Mouse (Mus musculus) megakaryocyte-erythroid progenitor cell, adult 5 weeks (primary cell): Measurements from ENCODE around the gene D17H6S53E. TPM values are rescaled to one million over a fixed set of nuclear protein-coding genes. Genes with fewer than 3 reads are reported as not detected.

ENCODE experiments used
- polyA plus RNA-seq: library from polyadenylated mRNA; stranded (reverse); fragments of >175 nt; gene quantifications from 2 replicates; pipeline ENCODE4 v1.2.3, GENCODE M21; 2012

Gene D17H6S53E
- polyA plus RNA-seq, 1 experiment: 4.4 TPM

Other genes with a start within 250 kb of the D17H6S53E start
- gene Zbtb12, start 246.9 kb upstream of the D17H6S53E start, polyA plus RNA-seq: 51.5 and 66.6 TPM in 2 replicates
- gene Gm20547, start 244.3 kb upstream of the D17H6S53E start, polyA plus RNA-seq: not detected in 2 replicates
- gene C2, start 228.1 kb upstream of the D17H6S53E start, polyA plus RNA-seq: 2.0 and 2.3 TPM in 2 replicates
- 441 and 469 TPM in 2 replicates for gene Ehmt2, start 227.9 kb upstream of the D17H6S53E start, polyA plus RNA-seq
- gene Slc44a4, start 211.9 kb upstream of the D17H6S53E start, polyA plus RNA-seq: not detected in 2 replicates
- 52.4 and 79.9 TPM in 2 replicates for gene Neu1, start 195.1 kb upstream of the D17H6S53E start, polyA plus RNA-seq
- gene Hspa1b, start 167.1 kb upstream of the D17H6S53E start, polyA plus RNA-seq: 425 and 1,961 TPM in 2 replicates
- 0.52 TPM in 1 of 2 replicates, not detected in the other for gene Gm20481, start 156.5 kb upstream of the D17H6S53E start, polyA plus RNA-seq
- 239 and 1,296 TPM in 2 replicates for gene Hspa1a, start 154.2 kb upstream of the D17H6S53E start, polyA plus RNA-seq
- gene Hspa1l, start 153.7 kb upstream of the D17H6S53E start, polyA plus RNA-seq: 0.06 TPM in 1 of 2 replicates, not detected in the other
- 154 and 167 TPM in 2 replicates for gene Lsm2, start 144.5 kb upstream of the D17H6S53E start, polyA plus RNA-seq
- gene Vars, start 125.4 kb upstream of the D17H6S53E start, polyA plus RNA-seq: 841 and 875 TPM in 2 replicates
- 0.24 and 0.38 TPM in 2 replicates for gene Vwa7, start 109.8 kb upstream of the D17H6S53E start, polyA plus RNA-seq
- 6.0 and 11.9 TPM in 2 replicates for gene Sapcd1, start 98.4 kb upstream of the D17H6S53E start, polyA plus RNA-seq
- gene Msh5, start 79.6 kb upstream of the D17H6S53E start, polyA plus RNA-seq: 3.4 and 5.4 TPM in 2 replicates
- 109 and 129 TPM in 2 replicates for gene Clic1, start 76.4 kb upstream of the D17H6S53E start, polyA plus RNA-seq
- gene Ddah2, start 67.3 kb upstream of the D17H6S53E start, polyA plus RNA-seq: 33.8 and 58.4 TPM in 2 replicates
- 0.09 TPM in 1 of 2 replicates, not detected in the other for gene Ly6g6c, start 61.0 kb upstream of the D17H6S53E start, polyA plus RNA-seq
- 0.04 TPM in 1 of 2 replicates, not detected in the other for gene Mpig6b, start 60.2 kb upstream of the D17H6S53E start, polyA plus RNA-seq
- not detected in 2 replicates for gene Ly6g6e, start 49.5 kb upstream of the D17H6S53E start, polyA plus RNA-seq
- gene Ly6g6d, start 48.3 kb upstream of the D17H6S53E start, polyA plus RNA-seq: 0.26 TPM in 1 of 2 replicates, not detected in the other
- 0.06 and 0.28 TPM in 2 replicates for gene Ly6g6f, start 40.8 kb upstream of the D17H6S53E start, polyA plus RNA-seq
- gene Abhd16a, start 37.1 kb upstream of the D17H6S53E start, polyA plus RNA-seq: 118 and 123 TPM in 2 replicates
- not detected in 2 replicates for gene Ly6g5c, start 18.1 kb upstream of the D17H6S53E start, polyA plus RNA-seq
- gene Ly6g5b, start 10.9 kb upstream of the D17H6S53E start, polyA plus RNA-seq: 0.45 and 0.69 TPM in 2 replicates
- gene Gpank1, start 4.9 kb upstream of the D17H6S53E start, polyA plus RNA-seq: 73.8 and 84.9 TPM in 2 replicates
- 77.7 and 78.6 TPM in 2 replicates for gene Csnk2b, start 4.3 kb upstream of the D17H6S53E start, polyA plus RNA-seq
- 0.37 and 0.84 TPM in 2 replicates for gene Apom, start 5.7 kb downstream of the D17H6S53E start, polyA plus RNA-seq
- gene Bag6, start 8.8 kb downstream of the D17H6S53E start, polyA plus RNA-seq: 683 and 812 TPM in 2 replicates
- 1,479 and 1,500 TPM in 2 replicates for gene Prrc2a, start 38.5 kb downstream of the D17H6S53E start, polyA plus RNA-seq
- gene Aif1, start 49.7 kb downstream of the D17H6S53E start, polyA plus RNA-seq: 3.5 and 4.0 TPM in 2 replicates
- gene Lst1, start 62.1 kb downstream of the D17H6S53E start, polyA plus RNA-seq: 3.8 and 6.6 TPM in 2 replicates
- gene Ltb, start 68.1 kb downstream of the D17H6S53E start, polyA plus RNA-seq: 14.0 and 15.6 TPM in 2 replicates
- gene Tnf, start 75.6 kb downstream of the D17H6S53E start, polyA plus RNA-seq: 12.8 and 21.1 TPM in 2 replicates
- gene Lta, start 79.0 kb downstream of the D17H6S53E start, polyA plus RNA-seq: 0.10 and 0.22 TPM in 2 replicates
- gene Gm16181, start 94.5 kb downstream of the D17H6S53E start, polyA plus RNA-seq: not detected in 2 replicates
- gene Atp6v1g2, start 107.3 kb downstream of the D17H6S53E start, polyA plus RNA-seq: 5.5 and 9.2 TPM in 2 replicates
- gene Nfkbil1, start 109.4 kb downstream of the D17H6S53E start, polyA plus RNA-seq: 42.2 and 43.8 TPM in 2 replicates
- 404 and 440 TPM in 2 replicates for gene Ddx39b, start 115.4 kb downstream of the D17H6S53E start, polyA plus RNA-seq
- gene H2-D1, start 136.4 kb downstream of the D17H6S53E start, polyA plus RNA-seq: 854 and 953 TPM in 2 replicates
- not detected in 2 replicates for gene H2-Q1, start 194.0 kb downstream of the D17H6S53E start, polyA plus RNA-seq
- not detected in 2 replicates for gene H2-Q2, start 215.9 kb downstream of the D17H6S53E start, polyA plus RNA-seq